Mouse (Mus musculus) MEL (cell line): ENCODE results near the gene Ptprn2. TPM values are rescaled to one million over a fixed set of nuclear protein-coding genes. Genes with fewer than 3 reads are reported as not detected.

Experiments
- DNase-seq: peaks from one replicate; pipeline ENCODE4 v3.0.0; 2011; ENCODE audit warnings: low read depth, low spot score
- H3K27ac ChIP-seq: 2 replicates; pipeline ENCODE4 v1.5.1; 2012; ENCODE audit warnings: low read depth, mild to moderate bottlenecking, control low read depth, low read length, moderate library complexity; ENCODE audit not compliant: control insufficient read depth
- H3K27me3 ChIP-seq, 2 experiments: fragments of 150-350 bp in 1 of 2; sonication (generic) in 1 of 2; 2 replicates each; pipeline ENCODE4 v1.6.1; 2012; ENCODE audit warnings: low read length in 2 of 2, mild to moderate bottlenecking in 2 of 2, improper control_type of control experiment in 1 of 2, moderate library complexity in 1 of 2; ENCODE audit not compliant: insufficient read depth in 2 of 2, control insufficient read depth in 1 of 2
- H3K36me3 ChIP-seq, 2 experiments: 2 replicates each; pipeline ENCODE4 v1.6.1; 2012 to 2014; ENCODE audit warnings: low read length in 2 of 2, improper control_type of control experiment in 1 of 2, inconsistent platforms in 1 of 2, mild to moderate bottlenecking in 1 of 2; ENCODE audit not compliant: insufficient read depth in 2 of 2, control insufficient read depth in 1 of 2
- H3K4me1 ChIP-seq, 2 experiments: fragments of 150-350 bp in 1 of 2; sonication (generic) in 1 of 2; 2 replicates each; pipeline ENCODE4 v1.6.1; 2012; ENCODE audit warnings: low read length in 2 of 2, improper control_type of control experiment in 1 of 2, mild to moderate bottlenecking in 1 of 2; ENCODE audit not compliant: insufficient read depth in 2 of 2, control insufficient read depth in 1 of 2
- H3K4me3 ChIP-seq, 2 experiments: fragments of 150-350 bp in 1 of 2; sonication (generic) in 1 of 2; 2 replicates each; pipeline ENCODE4 v1.5.1; 2012; ENCODE audit warnings: low read depth in 2 of 2, low read length in 2 of 2, mild to moderate bottlenecking in 2 of 2, moderate library complexity in 2 of 2, control low read depth in 1 of 2, improper control_type of control experiment in 1 of 2; ENCODE audit not compliant: control insufficient read depth in 1 of 2, insufficient read depth in 1 of 2
- H3K79me2 ChIP-seq: 2 replicates; pipeline ENCODE4 v1.6.1; 2012; ENCODE audit warnings: mild to moderate bottlenecking, low read length, moderate library complexity; ENCODE audit not compliant: control insufficient read depth, poor library complexity, insufficient read depth
- H3K9ac ChIP-seq: 2 replicates; pipeline ENCODE4 v1.6.1; 2012; ENCODE audit warnings: low read depth, mild to moderate bottlenecking, control low read depth, low read length, moderate library complexity; ENCODE audit not compliant: control insufficient read depth, poor library complexity, severe bottlenecking
- H3K9me3 ChIP-seq: fragments of 150-350 bp; sonication (generic); replicated peaks from 2 replicates; pipeline ENCODE4 v1.6.1; 2012; ENCODE audit warnings: mild to moderate bottlenecking, low read length, improper control_type of control experiment, moderate library complexity; ENCODE audit not compliant: insufficient read depth
- BHLHE40 ChIP-seq: IDR thresholded peaks from 2 replicates; pipeline ENCODE4 v1.6.1; 2012; ENCODE audit warnings: low read depth, mild to moderate bottlenecking, inconsistent platforms, low read length, improper control_type of control experiment, borderline replicate concordance
- CHD1 ChIP-seq: IDR thresholded peaks from 2 replicates; pipeline ENCODE4 v1.6.1; 2012; ENCODE audit warnings: low read depth, mild to moderate bottlenecking, inconsistent platforms, low read length, improper control_type of control experiment
- E2F4 ChIP-seq: IDR thresholded peaks from 2 replicates; pipeline ENCODE4 v1.6.1; 2011; ENCODE audit warnings: low read depth, low read length, improper control_type of control experiment, borderline replicate concordance
- EP300 ChIP-seq, 2 experiments: IDR thresholded peaks; 2 replicates each; pipeline ENCODE4 v1.6.1; 2011; ENCODE audit warnings: improper control_type of control experiment in 2 of 2, low read length in 2 of 2, low read depth in 1 of 2, mild to moderate bottlenecking in 1 of 2
- GABPA ChIP-seq: IDR thresholded peaks from 2 replicates; pipeline ENCODE4 v1.6.1; 2012; ENCODE audit warnings: low read depth, mild to moderate bottlenecking, inconsistent platforms, low read length, improper control_type of control experiment, moderate library complexity
- GATA1 ChIP-seq: IDR thresholded peaks from 2 replicates; pipeline ENCODE4 v1.6.1; 2011; ENCODE audit warnings: low read depth, low read length, improper control_type of control experiment
- HCFC1 ChIP-seq: IDR thresholded peaks from 2 replicates; pipeline ENCODE4 v1.6.1; 2012; ENCODE audit warnings: low read depth, mild to moderate bottlenecking, inconsistent platforms, low read length, improper control_type of control experiment, moderate library complexity
- JUND ChIP-seq: IDR thresholded peaks from 2 replicates; pipeline ENCODE4 v1.6.1; 2011; ENCODE audit warnings: low read depth, mild to moderate bottlenecking, improper control_type of control experiment, low read length
- KAT2A ChIP-seq: conservative IDR thresholded peaks from 2 replicates; pipeline ENCODE4 v1.6.1; 2012; ENCODE audit warnings: low read depth, low read length, improper control_type of control experiment, inconsistent platforms
- MAFK ChIP-seq: IDR thresholded peaks from 2 replicates; pipeline ENCODE4 v1.6.1; 2011; ENCODE audit warnings: low read depth, mild to moderate bottlenecking, low read length, improper control_type of control experiment, borderline replicate concordance
- MAZ ChIP-seq: IDR thresholded peaks from 2 replicates; pipeline ENCODE4 v1.6.1; 2012; ENCODE audit warnings: low read depth, mild to moderate bottlenecking, inconsistent platforms, low read length, improper control_type of control experiment
- MEF2A ChIP-seq: IDR thresholded peaks from 2 replicates; pipeline ENCODE4 v1.6.1; 2014; ENCODE audit warnings: low read depth, mild to moderate bottlenecking, inconsistent platforms, low read length, improper control_type of control experiment; ENCODE audit not compliant: poor library complexity, insufficient replicate concordance, severe bottlenecking; ENCODE audit errors: extremely low read depth
- MYB ChIP-seq: IDR thresholded peaks from 2 replicates; pipeline ENCODE4 v1.6.1; 2011; ENCODE audit warnings: mild to moderate bottlenecking, low read depth, low read length, improper control_type of control experiment
- MYC ChIP-seq: IDR thresholded peaks from 2 replicates; pipeline ENCODE4 v1.6.1; 2011; ENCODE audit warnings: low read depth, mild to moderate bottlenecking, low read length, improper control_type of control experiment, moderate library complexity
- NELFE ChIP-seq: IDR thresholded peaks from 2 replicates; pipeline ENCODE4 v1.6.1; 2011; ENCODE audit warnings: low read depth, low read length, improper control_type of control experiment
- NRF1 ChIP-seq: IDR thresholded peaks from 2 replicates; pipeline ENCODE4 v1.6.1; 2014; ENCODE audit warnings: low read depth, mild to moderate bottlenecking, inconsistent platforms, low read length, improper control_type of control experiment, moderate library complexity; ENCODE audit not compliant: poor library complexity, insufficient read depth, severe bottlenecking
- POLR2A ChIP-seq, 2 experiments: IDR thresholded peaks; 2 replicates each; pipeline ENCODE4 v1.6.1; 2011 to 2012; ENCODE audit warnings: low read length in 2 of 2, mild to moderate bottlenecking in 2 of 2, control low read depth in 1 of 2, improper control_type of control experiment in 1 of 2, low read depth in 1 of 2, moderate library complexity in 1 of 2; ENCODE audit not compliant: control insufficient read depth in 1 of 2, insufficient read depth in 1 of 2, poor library complexity in 1 of 2
- POLR2AphosphoS5 ChIP-seq: IDR thresholded peaks from 2 replicates; pipeline ENCODE4 v1.6.1; 2012; ENCODE audit warnings: low read depth, borderline replicate concordance, mild to moderate bottlenecking, inconsistent platforms, low read length, moderate library complexity, mixed read lengths
- RAD21 ChIP-seq: IDR thresholded peaks from 2 replicates; pipeline ENCODE4 v1.6.1; 2011; ENCODE audit warnings: mild to moderate bottlenecking, low read depth, low read length, improper control_type of control experiment
- RCOR1 ChIP-seq: IDR thresholded peaks from 2 replicates; pipeline ENCODE4 v1.6.1; 2012; ENCODE audit warnings: low read depth, mild to moderate bottlenecking, inconsistent platforms, low read length, improper control_type of control experiment
- SIN3A ChIP-seq: IDR thresholded peaks from 2 replicates; pipeline ENCODE4 v1.6.1; 2012; ENCODE audit warnings: low read length, improper control_type of control experiment, inconsistent platforms
- SMC3 ChIP-seq: IDR thresholded peaks from 2 replicates; pipeline ENCODE4 v1.6.1; 2011; ENCODE audit warnings: low read depth, low read length, improper control_type of control experiment
- TAL1 ChIP-seq: IDR thresholded peaks from 2 replicates; pipeline ENCODE4 v1.6.1; 2012; ENCODE audit warnings: mild to moderate bottlenecking, inconsistent platforms, low read length, moderate library complexity, mixed read lengths
- TCF12 ChIP-seq: IDR thresholded peaks from 2 replicates; pipeline ENCODE4 v1.6.1; 2014; ENCODE audit warnings: low read depth, mild to moderate bottlenecking, inconsistent platforms, low read length, improper control_type of control experiment, moderate library complexity
- USF2 ChIP-seq, 2 experiments: IDR thresholded peaks; 2 replicates each; pipeline ENCODE4 v1.6.1; 2011 to 2012; ENCODE audit warnings: improper control_type of control experiment in 2 of 2, low read length in 2 of 2, borderline replicate concordance in 1 of 2, inconsistent platforms in 1 of 2, low read depth in 1 of 2, mild to moderate bottlenecking in 1 of 2; ENCODE audit not compliant: insufficient read depth in 1 of 2
- ZKSCAN1 ChIP-seq: IDR thresholded peaks from 2 replicates; pipeline ENCODE4 v1.6.1; 2012; ENCODE audit warnings: low read depth, mild to moderate bottlenecking, inconsistent platforms, low read length, improper control_type of control experiment, moderate library complexity
- ZMIZ1 ChIP-seq: IDR thresholded peaks from 2 replicates; pipeline ENCODE4 v1.6.1; 2012; ENCODE audit warnings: low read depth, mild to moderate bottlenecking, inconsistent platforms, low read length, improper control_type of control experiment, moderate library complexity
- ZNF384 ChIP-seq: IDR thresholded peaks from 2 replicates; pipeline ENCODE4 v1.6.1; 2012; ENCODE audit warnings: low read depth, mild to moderate bottlenecking, inconsistent platforms, low read length, improper control_type of control experiment
- polyA plus RNA-seq, 2 experiments: library from polyadenylated mRNA; stranded (reverse) in 1 of 2; unstranded in 1 of 2; fragments of >175 nt in 1 of 2; fragments of >200 nt in 1 of 2; gene quantifications; 2 replicates each; pipeline versions ENCODE4 v1.2.1 to v1.2.4; 2012; ENCODE audit warnings: low replicate concordance in 2 of 2, low read depth in 1 of 2; ENCODE audit not compliant: insufficient read length in 2 of 2, insufficient read depth in 1 of 2, missing spikeins in 1 of 2
- total RNA-seq: library from RNA; depleted of rRNA; stranded (reverse); fragments of 300-350 nt; gene quantifications from 2 replicates; pipeline ENCODE4 v1.2.3, GENCODE M21; 2012

The Ptprn2 gene
- total and polyA plus RNA-seq, 3 experiments: not detected

DNA sequence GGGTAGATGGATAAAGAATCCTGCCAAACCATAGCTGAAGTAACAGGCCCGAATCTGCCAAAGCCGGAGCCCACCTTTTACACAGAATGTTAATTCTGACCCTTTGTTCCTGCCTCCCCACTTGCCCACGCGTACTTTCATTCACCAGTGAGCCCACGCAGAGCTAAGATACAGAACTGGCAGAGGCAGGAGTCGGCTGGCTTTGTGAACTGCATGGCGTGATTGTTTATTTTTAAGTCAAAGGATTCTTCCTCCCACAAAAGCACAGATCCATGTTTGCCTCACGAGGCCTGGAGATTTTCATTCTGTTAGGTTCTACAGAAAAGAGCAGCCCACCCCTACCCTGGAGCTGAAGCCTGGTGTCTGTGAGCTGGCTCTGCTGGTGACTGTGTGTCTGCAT lies 3.3 kb downstream of the Ptprn2 start:
- TF ChIP-seq MEF2A: no peak
- TF ChIP-seq TCF12: no peak
- no peak for TF ChIP-seq MYB
- TF ChIP-seq, all 39 proteins: peak for 0
- no peaks in the 10 kb centered on the region for H3K9me3 ChIP-seq
- H3K36me3 ChIP-seq: peaks cover 0 to 5% of the 10 kb centered on the region in 2 experiments; a peak in 2 of 4 replicates
- H3K9ac ChIP-seq: no peak overlapping the region
- no peak overlapping the region for H3K27ac ChIP-seq
- H3K79me2 ChIP-seq: no peaks in the 10 kb centered on the region
- H3K4me1 ChIP-seq: peaks cover 0 to 6% of the 10 kb centered on the region in 2 experiments; a peak in 3 of 4 replicates
- H3K4me3 ChIP-seq: no peak overlapping the region
- no peak for DNase-seq
- H3K27me3 ChIP-seq: peaks cover 0 to 2% of the 10 kb centered on the region in 2 experiments; a peak in 1 of 4 replicates

DNA sequence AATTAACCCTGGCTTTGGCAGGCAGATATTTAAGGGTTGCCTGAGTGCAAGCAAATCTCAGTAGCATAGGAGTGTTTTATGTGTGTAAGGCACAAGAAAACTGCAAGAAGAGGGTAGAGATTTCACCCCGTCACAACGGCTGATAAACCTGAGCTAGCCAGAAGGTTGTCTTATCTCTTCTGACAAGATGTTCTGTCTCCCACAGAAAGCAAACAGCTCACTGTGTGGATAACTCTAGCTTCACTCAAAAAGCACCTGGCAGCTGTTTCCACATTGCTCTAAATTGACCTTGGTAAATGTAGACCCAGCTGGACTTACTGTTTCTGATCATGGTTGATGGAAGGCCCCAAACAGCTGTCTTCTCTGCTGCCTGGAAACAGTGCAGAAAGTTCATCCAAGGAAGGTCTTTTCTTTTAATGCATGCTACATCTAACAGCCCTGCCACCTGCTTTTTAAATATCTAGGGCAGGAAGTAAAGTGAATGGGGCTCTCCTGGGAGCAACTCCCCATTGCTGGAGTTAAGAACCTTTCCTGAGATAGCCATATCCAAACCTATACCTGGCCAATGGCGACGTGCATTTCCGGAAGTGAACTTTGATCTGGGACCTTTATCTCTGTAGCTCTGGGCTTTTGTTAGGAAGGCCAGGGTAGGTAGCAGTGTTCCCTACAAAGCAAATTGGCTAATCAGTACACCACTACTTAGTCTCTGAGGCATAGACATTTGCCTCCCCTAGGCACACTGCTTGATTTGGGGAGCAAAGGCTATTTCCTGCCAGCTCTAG lies 5.2 kb downstream of the Ptprn2 start:
- Histone ChIP-seq H3K9me3 (no peaks in the 10 kb centered on the region), H3K4me1 (peaks cover 0 to 6% of the 10 kb centered on the region in 2 experiments; a peak in 3 of 4 replicates), H3K4me3 (no peak overlapping the region), H3K9ac (no peak overlapping the region), H3K79me2 (no peaks in the 10 kb centered on the region), H3K36me3 (peaks cover 0 to 5% of the 10 kb centered on the region in 2 experiments; a peak in 2 of 4 replicates), H3K27me3 (peaks cover 0 to 3% of the 10 kb centered on the region in 2 experiments; a peak in 1 of 4 replicates), H3K27ac (no peak overlapping the region)
- peak; percentile 80 for DNase-seq
- TF ChIP-seq MAFK (peak; percentile 42; the same call in 1 of the 2 replicates), MYB (peak; percentile 73; the same call in 1 of the 2 replicates), ZMIZ1 (no peak), NELFE (no peak), ZNF384 (no peak), NRF1 (no peak), POLR2A (IDR thresholded peaks at IDR 0.05; ENCODE audit: control insufficient read depth in 1 of 2, insufficient read depth in 1 of 2, low read depth in 1 of 2, low read length in 2 of 2, poor library complexity in 1 of 2) (no peak), RCOR1 (peak; percentile 100), GABPA (no peak), ZKSCAN1 (no peak), MAZ (no peak), EP300 (IDR thresholded peaks at IDR 0.05; ENCODE audit: low read depth in 1 of 2, low read length in 2 of 2) (peak; percentile 90 to 94), JUND (no peak), E2F4 (no peak), TCF12 (peak; percentile 99), RAD21 (no peak), USF2 (IDR thresholded peaks at IDR 0.05; ENCODE audit: borderline replicate concordance in 1 of 2, insufficient read depth in 1 of 2, low read depth in 1 of 2, low read length in 2 of 2) (no peak), MYC (peak; percentile 16; the same call in 1 of the 2 replicates), SMC3 (no peak), TAL1 (peak; percentile 81), KAT2A (0 out of 2 replicates have a peak, but pooled peaks have one; percentile 11), BHLHE40 (peak; percentile 61), CHD1 (no peak), POLR2AphosphoS5 (no peak), GATA1 (peak; percentile 96), HCFC1 (0 out of 2 replicates have a peak, but pooled peaks have one; percentile 31), SIN3A (peak; percentile 73; the same call in 1 of the 2 replicates)
